Comparison of ENCODE assay signal across 10 mouse cellular contexts in genomic region chr5:21981216-21981615, GRCm38 (mm10).
"Had no signal": no experiment of that assay in that cellular context is flagged by ENCODE, and none has a peak within 500 bp of the region (broad histone marks: within the 10 kb centered on the region; RNA-seq: fewer than 3 reads in every experiment).

No protein-coding gene starts in this region.

- DNase-seq: lung, adult 2 months; lung, postnatal 14 days; lung, postnatal 36 days; right cerebral cortex, postnatal 14 days; thymus, adult 2 months; thymus, postnatal 25 days; thymus, postnatal 4 days had no signal

- ATAC-seq: lung, postnatal 0 days; midbrain, embryonic 13.5 days; midbrain, embryonic 15.5 days had no signal
